Mouse (Mus musculus) cortical plate, adult 2 months (tissue): ENCODE measurements at regions not wholly inside any gene's neighbourhood (a gene's known extent, or its start where the extent isn't known, plus 50 kb on each side); places are given as distances from the start of the nearest gene placed in this dataset.

Experiments
- CTCF ChIP-seq: fragments of 200-500 bp; IDR thresholded peaks from 2 replicates; pipeline ENCODE4 v1.5.1; 2011; ENCODE audit warnings: mild to moderate bottlenecking, control low read depth, low read length; ENCODE audit not compliant: insufficient read depth; ENCODE audit errors: extremely low read depth
- POLR2A ChIP-seq: fragments of 200-500 bp; IDR thresholded peaks from 2 replicates; pipeline ENCODE4 v1.6.1; 2011; ENCODE audit warnings: mild to moderate bottlenecking, low read length, control low read depth; ENCODE audit not compliant: insufficient read depth; ENCODE audit errors: extremely low read depth

GRCm38 (mm10) chr2:92728388-92728787 is 128.9 kb downstream of the Chst1 start:
- TF ChIP-seq POLR2A: no peak
- TF ChIP-seq CTCF: no peak
